ENCODE assay signal across 22 mouse cellular contexts in the genomic region with DNA sequence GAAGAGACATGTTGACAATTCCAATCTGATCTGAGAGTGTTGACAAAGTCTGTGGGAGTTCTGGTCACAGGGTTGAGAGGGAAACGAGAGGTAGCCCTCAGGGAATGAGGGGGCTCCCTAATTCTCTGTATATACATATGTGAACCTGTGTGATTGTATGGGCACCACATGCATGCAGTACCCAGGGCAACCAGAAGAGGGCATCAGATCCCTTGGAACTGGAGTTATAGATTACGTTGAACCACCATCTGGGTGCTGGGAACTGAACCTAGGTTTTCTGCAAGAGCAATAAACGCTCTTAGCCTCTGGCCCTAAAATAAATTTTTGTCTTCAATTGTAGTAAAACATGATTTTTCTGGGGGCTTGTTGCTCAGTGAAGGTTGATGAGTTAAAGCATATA. TPM values are rescaled to one million over a fixed set of nuclear protein-coding genes. Genes with fewer than 3 reads are reported as not detected.
DNase-seq lines count a peak whose midpoint lies in the region; ATAC-seq and TF ChIP-seq lines count a peak whose summit lies in the region.
"Had no signal": no experiment of that assay in that cellular context is flagged by ENCODE, and none has a peak within 500 bp of the region (broad histone marks: within the 10 kb centered on the region; RNA-seq: fewer than 3 reads in every experiment).

No protein-coding gene starts in this region.

- H3K36me3 ChIP-seq in kidney, postnatal 0 days (ENCODE audit: insufficient read depth, low read length): no peaks in the 10 kb centered on the region
- no peaks in the 10 kb centered on the region for H3K36me3 ChIP-seq in midbrain, embryonic 11.5 days (ENCODE audit: control insufficient read depth, insufficient read depth, low read length)
- H3K36me3 ChIP-seq in midbrain, embryonic 16.5 days (ENCODE audit: control insufficient read depth, insufficient read depth, low read length): no peaks in the 10 kb centered on the region
- H3K36me3 ChIP-seq: forebrain, embryonic 10.5 days; hindbrain, embryonic 13.5 days; limb, embryonic 10.5 days; liver, embryonic 12.5 days had no signal

- no peak overlapping the region for H3K9ac ChIP-seq in kidney, postnatal 0 days (ENCODE audit: low read depth, low read length)
- H3K9ac ChIP-seq in midbrain, embryonic 11.5 days (ENCODE audit: low read length): no peak overlapping the region
- H3K9ac ChIP-seq in midbrain, embryonic 16.5 days (ENCODE audit: low read depth, low read length): no peak overlapping the region
- H3K9ac ChIP-seq: forebrain, postnatal 0 days; hindbrain, embryonic 13.5 days; liver, embryonic 12.5 days had no signal

- H3K4me2 ChIP-seq in kidney, postnatal 0 days (ENCODE audit: low read length): no peak overlapping the region
- H3K4me2 ChIP-seq in midbrain, embryonic 11.5 days: no peak overlapping the region
- H3K4me2 ChIP-seq in midbrain, embryonic 16.5 days (ENCODE audit: low read length): no peak overlapping the region
- H3K4me2 ChIP-seq: heart, embryonic 11.5 days; hindbrain, embryonic 13.5 days; liver, embryonic 12.5 days had no signal

- H3K27me3 ChIP-seq in kidney, postnatal 0 days (ENCODE audit: insufficient read depth, low read length): no peaks in the 10 kb centered on the region
- H3K27me3 ChIP-seq in midbrain, embryonic 11.5 days (ENCODE audit: control insufficient read depth, insufficient read depth, low read length): no peaks in the 10 kb centered on the region
- no peaks in the 10 kb centered on the region for H3K27me3 ChIP-seq in midbrain, embryonic 16.5 days (ENCODE audit: control insufficient read depth, insufficient read depth, low read depth, low read length)
- H3K27me3 ChIP-seq: hindbrain, embryonic 13.5 days; Patski had no signal

- DNase-seq in kidney, postnatal 0 days (ENCODE audit: low spot score): no peak
- DNase-seq in kidney, adult 9 months: no peak
- peak; percentile 75 for DNase-seq in midbrain, embryonic 11.5 days (ENCODE audit: low spot score, missing footprints)
- peak; percentile 49 for DNase-seq in R1 (ENCODE audit: low read depth, low spot score)
- peak; percentile 40 for DNase-seq in testis, postnatal 14 days (ENCODE audit: low spot score)
- no peak for DNase-seq in retina, postnatal 1 day
- DNase-seq: adrenal gland, postnatal 14 days; cerebellum, adult 2 months; cerebellum, postnatal 36 days; forebrain, postnatal 0 days; heart, postnatal 10 days; kidney, adult 11 months; kidney, postnatal 10 days; right cerebral cortex, postnatal 4 days; thymus, adult 2 months had no signal

- no peak overlapping the region for H3K4me3 ChIP-seq in kidney, postnatal 0 days (replicated peaks; ENCODE audit: low read depth, low read length)
- H3K4me3 ChIP-seq in midbrain, embryonic 11.5 days (ENCODE audit: low read depth, low read length): no peak overlapping the region
- H3K4me3 ChIP-seq in midbrain, embryonic 16.5 days (ENCODE audit: low read depth, low read length): no peak overlapping the region
- H3K4me3 ChIP-seq: forebrain, embryonic 10.5 days; hindbrain, embryonic 13.5 days; limb, embryonic 10.5 days; liver, embryonic 12.5 days had no signal

- no peak for ATAC-seq in kidney, postnatal 0 days (replicated peaks; ENCODE audit: low FRiP score, low read depth)
- no peak for ATAC-seq in midbrain, embryonic 11.5 days (ENCODE audit: low FRiP score)
- ATAC-seq in midbrain, embryonic 16.5 days: no peak
- ATAC-seq: forebrain, postnatal 0 days; liver, embryonic 12.5 days; Patski had no signal

- no peak overlapping the region for H3K27ac ChIP-seq in kidney, postnatal 0 days
- no peak overlapping the region for H3K27ac ChIP-seq in midbrain, embryonic 11.5 days (ENCODE audit: low read depth, low read length)
- no peak overlapping the region for H3K27ac ChIP-seq in midbrain, embryonic 16.5 days (ENCODE audit: low read length)
- H3K27ac ChIP-seq: forebrain, embryonic 10.5 days; hindbrain, embryonic 13.5 days; limb, embryonic 10.5 days; liver, embryonic 12.5 days had no signal

- no peaks in the 10 kb centered on the region for H3K9me3 ChIP-seq in kidney, postnatal 0 days (replicated peaks; ENCODE audit: low read length)
- H3K9me3 ChIP-seq in midbrain, embryonic 11.5 days (ENCODE audit: control insufficient read depth, low read length): no peaks in the 10 kb centered on the region
- no peaks in the 10 kb centered on the region for H3K9me3 ChIP-seq in midbrain, embryonic 16.5 days (replicated peaks; ENCODE audit: control insufficient read depth, low read length, poor library complexity, severe bottlenecking)
- H3K9me3 ChIP-seq: hindbrain, embryonic 13.5 days; limb, embryonic 10.5 days had no signal

- H3K4me1 ChIP-seq in kidney, postnatal 0 days (replicated peaks; ENCODE audit: insufficient read depth, low read length): 0 out of 2 replicates have a peak, but pooled peaks cover 4% of the 10 kb centered on the region
- H3K4me1 ChIP-seq in midbrain, embryonic 11.5 days (ENCODE audit: control insufficient read depth, insufficient read depth, low read length): no peaks in the 10 kb centered on the region
- H3K4me1 ChIP-seq in midbrain, embryonic 16.5 days (ENCODE audit: control insufficient read depth, insufficient read depth, low read length): no peaks in the 10 kb centered on the region
- H3K4me1 ChIP-seq: forebrain, embryonic 10.5 days; limb, embryonic 10.5 days had no signal

- TF ChIP-seq CTCF in kidney, postnatal 0 days (IDR thresholded peaks at IDR 0.05; ENCODE audit: low read depth): peak; percentile 33; the same call in 1 of the 2 replicates

- 98% methylated on average over 3 of the region's 3 CpGs for WGBS in kidney, postnatal 0 days
- 89% methylated on average over 3 of the region's 3 CpGs for WGBS in midbrain, embryonic 11.5 days
- 97% methylated on average over 3 of the region's 3 CpGs for WGBS in midbrain, embryonic 16.5 days

RNA-seq across cellular contexts. Expression of a gene that starts 11.2 kb away (rescaled TPM):
- 112 and 115 TPM in 2 replicates for polyA plus RNA-seq in kidney, postnatal 0 days (2015; fragmentation: Nextera tagmentation; extraction: Ambion mirVana)
- polyA plus RNA-seq in midbrain, embryonic 11.5 days (2014; fragmentation: Nextera tagmentation; extraction: Ambion mirVana): 23.2 and 28.4 TPM in 2 replicates
- polyA plus RNA-seq in midbrain, embryonic 16.5 days (2015; fragmentation: Nextera tagmentation; extraction: Ambion mirVana): 10.2 and 10.8 TPM in 2 replicates

RNA-seq across cellular contexts. Expression of a gene that starts 23.4 kb away (rescaled TPM):
- 604 and 688 TPM in 2 replicates for polyA plus RNA-seq in kidney, postnatal 0 days (2015; fragmentation: Nextera tagmentation; extraction: Ambion mirVana)
- polyA plus RNA-seq in midbrain, embryonic 11.5 days (2014; fragmentation: Nextera tagmentation; extraction: Ambion mirVana): 495 and 509 TPM in 2 replicates
- polyA plus RNA-seq in midbrain, embryonic 16.5 days (2015; fragmentation: Nextera tagmentation; extraction: Ambion mirVana): 300 and 310 TPM in 2 replicates

Comparison
In these comparisons a context has a peak if more than half of its experiments do, and no peak if none do; other contexts are left out.
1. DNase-seq: peak in midbrain, embryonic 11.5 days (single experiment), R1 (single experiment) and testis, postnatal 14 days (single experiment); none in kidney, postnatal 0 days (single experiment), kidney, adult 9 months (single experiment) and retina, postnatal 1 day (single experiment).